Mouse (Mus musculus) left cerebral cortex, adult 2 months (tissue): Measurements from ENCODE around the gene Myh13. TPM values are rescaled to one million over a fixed set of nuclear protein-coding genes. Genes with fewer than 3 reads are reported as not detected.

Source experiments
- DNase-seq, 2 experiments: peaks; one replicate each; pipeline ENCODE4 v3.0.0; 2021 to 2022; ENCODE audit warnings: low spot score in 2 of 2, mixed read lengths in 1 of 2; ENCODE audit errors: extremely low spot score in 1 of 2
- H3K27ac ChIP-seq: fragments of 200-600 bp; 2 replicates; pipeline ENCODE4 v1.8.1; 2022
- H3K4me3 ChIP-seq: fragments of 200-600 bp; 2 replicates; pipeline ENCODE4 v1.8.1; 2022
- CTCF ChIP-seq: fragments of 200-600 bp; IDR thresholded peaks from 2 replicates; pipeline ENCODE4 v1.8.1; 2022; ENCODE audit warnings: antibody characterized with exemption, mild to moderate bottlenecking, moderate library complexity
- intact Hi-C: fragments of 180-260 bp; cut with DNase I; formaldehyde crosslinking; loops from one replicate; pipeline ENCODE4 v1.15.1; 2025
- total RNA-seq, 2 experiments: library from RNA; stranded (reverse); gene quantifications; 2 replicates each; pipeline ENCODE4 v1.2.3; 2021

Gene Myh13
- total RNA-seq, 2 experiments from 2014 or later = 0.18 to 0.51 TPM

DNA sequence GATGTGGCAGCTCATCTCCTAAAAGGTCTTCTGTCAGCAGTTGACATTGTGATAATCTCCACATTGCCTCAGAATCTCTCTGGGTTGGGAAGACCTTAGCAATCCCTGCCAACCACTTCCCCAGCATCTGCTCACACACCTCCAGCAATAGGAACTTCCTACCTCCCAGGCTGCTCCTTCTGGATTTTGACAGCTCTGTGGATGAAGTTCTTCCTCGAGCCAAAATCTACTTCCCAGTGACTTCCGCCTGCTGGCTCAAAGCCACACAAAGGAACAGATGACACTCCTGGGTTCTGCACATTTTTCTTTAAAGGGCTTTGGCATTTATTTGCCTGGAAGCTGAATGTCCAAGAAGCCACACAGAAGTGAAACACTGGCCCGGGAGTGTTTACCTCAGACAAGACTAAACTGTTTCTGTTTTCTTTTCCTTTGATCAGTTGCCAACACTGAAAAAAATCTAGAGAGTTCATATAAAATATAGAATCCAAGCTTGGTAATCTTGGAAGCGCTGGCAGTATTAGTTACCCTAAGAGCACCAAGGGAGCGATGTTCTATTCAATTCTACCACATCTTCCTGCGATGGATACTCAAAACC is 93.0 kb downstream of the Myh13 start:
- Histone ChIP-seq H3K27ac (no peak overlapping the region; the same call in 1 of the 2 replicates), H3K4me3 (no peak overlapping the region)
- peak; percentile 14 to 26 for DNase-seq
- intact Hi-C loops = no loop called here
- TF ChIP-seq CTCF = no peak

Other genes with a start within 250 kb of the Myh13 start
- gene Myh3, start 243.4 kb upstream of the Myh13 start, total RNA-seq = 1 to 10 TPM; 4.7 to 6.0 TPM
- under 1 TPM; 0.43 to 0.61 TPM for gene Myh2, start 150.6 kb upstream of the Myh13 start, total RNA-seq
- under 1 TPM; 0.21 to 0.25 TPM for gene Myh1, start 121.6 kb upstream of the Myh13 start, total RNA-seq
- gene Myh4, start 83.6 kb upstream of the Myh13 start, total RNA-seq = under 1 TPM; 0.18 to 0.26 TPM
- gene Myh8, start 44.5 kb upstream of the Myh13 start, total RNA-seq = under 1 TPM; 0.40 to 0.57 TPM
- 100 to 1,000 TPM; 539 to 559 TPM for gene Gas7, start 133.8 kb downstream of the Myh13 start, total RNA-seq